Mouse (Mus musculus) stomach, embryonic 15.5 days (tissue): ENCODE data around the gene Chdh. TPM values are rescaled to one million over a fixed set of nuclear protein-coding genes. Genes with fewer than 3 reads are reported as not detected.

Experiments used
- ATAC-seq: fragments of 200-750 bp; cut with Nextera tagmentation; 2 replicates; pipeline ENCODE4 v1.8.0; 2017; ENCODE audit warnings: low read depth, moderate number of reproducible peaks, moderate TSS enrichment; ENCODE audit not compliant: insufficient read depth, low FRiP score
- H3K27ac ChIP-seq: fragments of 300-500 bp; sonication (generic); 2 replicates; pipeline ENCODE4 v1.5.1; 2015; ENCODE audit warnings: mild to moderate bottlenecking, inconsistent platforms
- H3K27me3 ChIP-seq: fragments of 300-500 bp; sonication (generic); replicated peaks from 2 replicates; pipeline ENCODE4 v1.6.1; 2015; ENCODE audit warnings: inconsistent platforms
- H3K36me3 ChIP-seq: fragments of 300-500 bp; sonication (generic); 2 replicates; pipeline ENCODE4 v1.6.1; 2015; ENCODE audit warnings: inconsistent platforms
- H3K4me1 ChIP-seq: fragments of 300-500 bp; sonication (generic); 2 replicates; pipeline ENCODE4 v1.6.1; 2015; ENCODE audit warnings: inconsistent platforms
- H3K4me2 ChIP-seq: fragments of 300-500 bp; sonication (generic); 2 replicates; pipeline ENCODE4 v1.6.1; 2015; ENCODE audit warnings: mild to moderate bottlenecking, inconsistent platforms
- H3K4me3 ChIP-seq: fragments of 300-500 bp; sonication (generic); replicated peaks from 2 replicates; pipeline ENCODE4 v1.5.1; 2015; ENCODE audit warnings: inconsistent platforms
- H3K9ac ChIP-seq: fragments of 300-500 bp; sonication (generic); 2 replicates; pipeline ENCODE4 v1.6.1; 2015; ENCODE audit warnings: inconsistent platforms
- H3K9me3 ChIP-seq: fragments of 300-500 bp; sonication (generic); 2 replicates; pipeline ENCODE4 v1.6.1; 2016; ENCODE audit warnings: inconsistent platforms
- WGBS: fragments of 180-500 bp; shearing (Covaris S2); methylation state at CpG from one replicate; pipeline ENCODE4 v1.1.7; 2015; 5-methylcytosine and 5-hydroxymethylcytosine counted together
- polyA plus RNA-seq: library from polyadenylated mRNA; unstranded; fragments of >200 nt; fragmentation: Nextera tagmentation; extraction: Ambion mirVana; gene quantifications from 2 replicates; pipeline ENCODE4 v1.2.1, GENCODE M21; 2015

Chdh gene
- polyA plus RNA-seq, 1 experiment from 2014 or later, result 1.2 TPM

GRCm38 (mm10) chr14:30016666-30017065, 7.8 kb downstream of the Chdh start:
- no peak for ATAC-seq
- WGBS, result 89% methylated on average over 5 of the region's 5 CpGs
- H3K9ac ChIP-seq, result no peak overlapping the region
- H3K4me3 ChIP-seq, result no peak overlapping the region
- H3K9me3 ChIP-seq, result no peaks in the 10 kb centered on the region
- no peaks in the 10 kb centered on the region for H3K27me3 ChIP-seq
- no peaks in the 10 kb centered on the region for H3K36me3 ChIP-seq
- no peak overlapping the region for H3K27ac ChIP-seq
- H3K4me2 ChIP-seq, result no peak overlapping the region
- no peaks in the 10 kb centered on the region for H3K4me1 ChIP-seq

- H3K27ac ChIP-seq, result no peak overlapping the region
- ATAC-seq, result no peak
- WGBS, result 78% methylated on average over 8 of the region's 8 CpGs
- H3K4me2 ChIP-seq, result no peak overlapping the region
- H3K36me3 ChIP-seq, result no peaks in the 10 kb centered on the region
- H3K9ac ChIP-seq, result no peak overlapping the region
- H3K27me3 ChIP-seq, result no peaks in the 10 kb centered on the region
- no peak overlapping the region for H3K4me3 ChIP-seq
- no peaks in the 10 kb centered on the region for H3K4me1 ChIP-seq
- H3K9me3 ChIP-seq, result no peaks in the 10 kb centered on the region
Observed at GRCm38 (mm10) chr14:30017794-30018462, 9.1 kb downstream of the Chdh start.

GRCm38 (mm10) chr14:30018463-30018801, 9.6 kb downstream of the Chdh start:
- Histone ChIP-seq H3K4me2 (no peak overlapping the region), H3K36me3 (no peaks in the 10 kb centered on the region), H3K4me3 (no peak overlapping the region), H3K27me3 (no peaks in the 10 kb centered on the region), H3K4me1 (no peaks in the 10 kb centered on the region), H3K9ac (no peak overlapping the region), H3K27ac (no peak overlapping the region), H3K9me3 (no peaks in the 10 kb centered on the region)
- ATAC-seq, result no peak
- WGBS, result 95% methylated on average over 4 of the region's 4 CpGs

- H3K36me3 ChIP-seq, result no peaks in the 10 kb centered on the region
- no peak overlapping the region for H3K4me2 ChIP-seq
- H3K4me3 ChIP-seq, result no peak overlapping the region
- H3K27me3 ChIP-seq, result no peaks in the 10 kb centered on the region
- H3K27ac ChIP-seq, result no peak overlapping the region
- H3K4me1 ChIP-seq, result no peaks in the 10 kb centered on the region
- H3K9ac ChIP-seq, result no peak overlapping the region
- no peak for ATAC-seq
- H3K9me3 ChIP-seq, result no peaks in the 10 kb centered on the region
- WGBS, result 94% methylated on average over 6 of the region's 6 CpGs
Observed at GRCm38 (mm10) chr14:30018846-30019245, 10.0 kb downstream of the Chdh start.

GRCm38 (mm10) chr14:30019375-30019774, 10.6 kb downstream of the Chdh start:
- no peak overlapping the region for H3K4me3 ChIP-seq
- no peak overlapping the region for H3K9ac ChIP-seq
- no peak overlapping the region for H3K4me2 ChIP-seq
- no peaks in the 10 kb centered on the region for H3K4me1 ChIP-seq
- H3K36me3 ChIP-seq, result no peaks in the 10 kb centered on the region
- 95% methylated on average over 8 of the region's 8 CpGs for WGBS
- no peak overlapping the region for H3K27ac ChIP-seq
- no peaks in the 10 kb centered on the region for H3K27me3 ChIP-seq
- no peak for ATAC-seq
- no peaks in the 10 kb centered on the region for H3K9me3 ChIP-seq

- Histone ChIP-seq H3K4me1 (no peaks in the 10 kb centered on the region), H3K4me3 (no peak overlapping the region), H3K27me3 (no peaks in the 10 kb centered on the region), H3K27ac (no peak overlapping the region), H3K36me3 (no peaks in the 10 kb centered on the region), H3K4me2 (no peak overlapping the region), H3K9ac (no peak overlapping the region), H3K9me3 (no peaks in the 10 kb centered on the region)
- WGBS, result 59% methylated on average over 9 of the region's 9 CpGs
- no peak for ATAC-seq
Observed at GRCm38 (mm10) chr14:30019792-30020575, 11.2 kb downstream of the Chdh start.

- Histone ChIP-seq H3K27me3 (no peaks in the 10 kb centered on the region), H3K36me3 (no peaks in the 10 kb centered on the region), H3K4me3 (no peak overlapping the region), H3K4me2 (no peak overlapping the region), H3K9me3 (no peaks in the 10 kb centered on the region), H3K27ac (no peak overlapping the region), H3K4me1 (no peaks in the 10 kb centered on the region), H3K9ac (no peak overlapping the region)
- ATAC-seq, result no peak
- 83% methylated on average over 6 of the region's 6 CpGs for WGBS
Observed at GRCm38 (mm10) chr14:30022471-30022870, 13.6 kb downstream of the Chdh start.

GRCm38 (mm10) chr14:30024387-30024786, 15.6 kb downstream of the Chdh start:
- H3K9ac ChIP-seq, result no peak overlapping the region
- ATAC-seq, result no peak
- H3K4me1 ChIP-seq, result no peaks in the 10 kb centered on the region
- WGBS, result 35% methylated on average over 7 of the region's 7 CpGs
- H3K4me3 ChIP-seq, result no peak overlapping the region
- no peaks in the 10 kb centered on the region for H3K27me3 ChIP-seq
- H3K36me3 ChIP-seq, result no peaks in the 10 kb centered on the region
- no peak overlapping the region for H3K27ac ChIP-seq
- no peaks in the 10 kb centered on the region for H3K9me3 ChIP-seq
- H3K4me2 ChIP-seq, result no peak overlapping the region

- Histone ChIP-seq H3K9me3 (no peaks in the 10 kb centered on the region), H3K4me1 (no peaks in the 10 kb centered on the region), H3K27me3 (no peaks in the 10 kb centered on the region), H3K36me3 (no peaks in the 10 kb centered on the region), H3K9ac (no peak overlapping the region), H3K4me2 (no peak overlapping the region), H3K4me3 (no peak overlapping the region), H3K27ac (no peak overlapping the region)
- 37% methylated on average over 2 of the region's 2 CpGs for WGBS
- ATAC-seq, result no peak
Observed at GRCm38 (mm10) chr14:30027378-30027777, 18.6 kb downstream of the Chdh start.

- Histone ChIP-seq H3K4me2 (no peak overlapping the region), H3K9ac (no peak overlapping the region), H3K9me3 (no peaks in the 10 kb centered on the region), H3K27ac (no peak overlapping the region), H3K4me3 (no peak overlapping the region), H3K4me1 (no peaks in the 10 kb centered on the region), H3K36me3 (peaks cover 7% of the 10 kb centered on the region; the same call in 1 of the 2 replicates), H3K27me3 (no peaks in the 10 kb centered on the region)
- no peak for ATAC-seq
- WGBS, result 62% methylated on average over 8 of the region's 8 CpGs
Observed at GRCm38 (mm10) chr14:30033405-30033804, 24.6 kb downstream of the Chdh start.

GRCm38 (mm10) chr14:30038431-30038830, 29.6 kb downstream of the Chdh start:
- Histone ChIP-seq H3K36me3 (peaks cover 7% of the 10 kb centered on the region; the same call in 1 of the 2 replicates), H3K4me3 (no peak overlapping the region), H3K4me2 (no peak overlapping the region), H3K9ac (no peak overlapping the region), H3K27ac (no peak overlapping the region), H3K27me3 (no peaks in the 10 kb centered on the region), H3K9me3 (no peaks in the 10 kb centered on the region), H3K4me1 (no peaks in the 10 kb centered on the region)
- WGBS, result 90% methylated on average over 18 of the region's 18 CpGs
- no peak for ATAC-seq

GRCm38 (mm10) chr14:30039413-30039812, 30.6 kb downstream of the Chdh start:
- WGBS, result 55% methylated on average over 4 of the region's 4 CpGs
- Histone ChIP-seq H3K4me3 (no peak overlapping the region), H3K9ac (no peak overlapping the region), H3K27me3 (no peaks in the 10 kb centered on the region), H3K4me2 (no peak overlapping the region), H3K36me3 (peaks cover 7% of the 10 kb centered on the region; the same call in 1 of the 2 replicates), H3K27ac (no peak overlapping the region), H3K9me3 (no peaks in the 10 kb centered on the region), H3K4me1 (no peaks in the 10 kb centered on the region)
- no peak for ATAC-seq
